Mouse (Mus musculus) regulatory T cell (primary cell): ENCODE data around the gene Bloc1s6.

Experiments
- in situ Hi-C: fragments of 300-600 bp; cut with MboI, MseI; formaldehyde crosslinking; loops from one replicate; pipeline ENCODE4 v1.15.1; 2025; ENCODE audit warnings: high pct_unique_total_duplicates

Bloc1s6 gene

GRCm38 (mm10) chr2:122764526-122764925 is 26.2 kb downstream of the Bloc1s6 start:
- in situ Hi-C loops: no loop called here

GRCm38 (mm10) chr2:122765071-122765793 is 26.9 kb downstream of the Bloc1s6 start, which contains the start of gene Sqor:
Gene Sqor, plus strand, starts transcription at chr2:122765237.
- in situ Hi-C loops: no loop called here

GRCm38 (mm10) chr2:122765794-122766145 is 27.5 kb downstream of the Bloc1s6 start:
- in situ Hi-C loops: no loop called here

- in situ Hi-C loops: no loop called here
These were observed 32.7 kb downstream of the Bloc1s6 start for GRCm38 (mm10) chr2:122771002-122771401.

GRCm38 (mm10) chr2:122772899-122773298 is 34.6 kb downstream of the Bloc1s6 start:
- in situ Hi-C loops: no loop called here

- in situ Hi-C loops: no loop called here
These were observed 37.2 kb downstream of the Bloc1s6 start for GRCm38 (mm10) chr2:122775491-122775890.

GRCm38 (mm10) chr2:122776823-122777222 is 38.5 kb downstream of the Bloc1s6 start:
- in situ Hi-C loops: no loop called here

- in situ Hi-C loops: no loop called here
These were observed 41.7 kb downstream of the Bloc1s6 start for GRCm38 (mm10) chr2:122779967-122780366.

GRCm38 (mm10) chr2:122780447-122780846 is 42.1 kb downstream of the Bloc1s6 start:
- in situ Hi-C loops: no loop called here

- in situ Hi-C loops: no loop called here
These were observed 43.5 kb downstream of the Bloc1s6 start for GRCm38 (mm10) chr2:122781590-122782356.

- in situ Hi-C loops: no loop called here
These were observed 45.4 kb downstream of the Bloc1s6 start for GRCm38 (mm10) chr2:122783730-122784129.

- in situ Hi-C loops: no loop called here
These were observed 46.4 kb downstream of the Bloc1s6 start for GRCm38 (mm10) chr2:122784701-122785100.

GRCm38 (mm10) chr2:122786167-122786566 is 47.9 kb downstream of the Bloc1s6 start:
- in situ Hi-C loops: no loop called here

- in situ Hi-C loops: no loop called here
These were observed 51.0 kb downstream of the Bloc1s6 start for GRCm38 (mm10) chr2:122789311-122789710.

GRCm38 (mm10) chr2:122789730-122790129 is 51.4 kb downstream of the Bloc1s6 start:
- in situ Hi-C loops: no loop called here
